Mouse (Mus musculus) liver, embryonic 15.5 days (tissue): ENCODE measurements around the gene Ecpas. TPM values are rescaled to one million over a fixed set of nuclear protein-coding genes. Genes with fewer than 3 reads are reported as not detected.

Experiments
- ATAC-seq: fragments of 200-750 bp; cut with Nextera tagmentation; 2 replicates; pipeline ENCODE4 v1.8.0; 2017; ENCODE audit warnings: moderate number of reproducible peaks, mild to moderate bottlenecking, moderate library complexity; ENCODE audit not compliant: insufficient read depth
- H3K27ac ChIP-seq: fragments of 300-500 bp; sonication (generic); replicated peaks from 2 replicates; pipeline ENCODE4 v1.5.1; 2015; ENCODE audit warnings: mild to moderate bottlenecking, inconsistent platforms
- H3K27me3 ChIP-seq: fragments of 300-500 bp; sonication (generic); 2 replicates; pipeline ENCODE4 v1.6.1; 2015; ENCODE audit warnings: mild to moderate bottlenecking, inconsistent platforms
- H3K36me3 ChIP-seq: fragments of 300-500 bp; sonication (generic); replicated peaks from 2 replicates; pipeline ENCODE4 v1.6.1; 2015; ENCODE audit warnings: moderate library complexity, mild to moderate bottlenecking, inconsistent platforms
- H3K4me1 ChIP-seq: fragments of 300-500 bp; sonication (generic); replicated peaks from 2 replicates; pipeline ENCODE4 v1.6.1; 2015; ENCODE audit warnings: inconsistent platforms
- H3K4me2 ChIP-seq: fragments of 300-500 bp; sonication (generic); 2 replicates; pipeline ENCODE4 v1.6.1; 2015; ENCODE audit warnings: moderate library complexity, mild to moderate bottlenecking, inconsistent platforms
- H3K4me3 ChIP-seq: fragments of 300-500 bp; sonication (generic); replicated peaks from 2 replicates; pipeline ENCODE4 v1.5.1; 2015; ENCODE audit warnings: mild to moderate bottlenecking, inconsistent platforms
- H3K9ac ChIP-seq: fragments of 300-500 bp; sonication (generic); 2 replicates; pipeline ENCODE4 v1.6.1; 2015; ENCODE audit warnings: moderate library complexity, mild to moderate bottlenecking, inconsistent platforms
- H3K9me3 ChIP-seq: fragments of 300-500 bp; sonication (generic); replicated peaks from 2 replicates; pipeline ENCODE4 v1.6.1; 2016; ENCODE audit warnings: inconsistent platforms
- WGBS: fragments of 180-500 bp; shearing (Covaris S2); methylation state at CpG from one replicate; pipeline ENCODE4 v1.1.7; 2015; ENCODE audit warnings: mixed read lengths; ENCODE audit not compliant: insufficient replicate concordance; 5-methylcytosine and 5-hydroxymethylcytosine counted together
- polyA plus RNA-seq: library from polyadenylated mRNA; unstranded; fragments of >200 nt; fragmentation: Nextera tagmentation; extraction: Ambion mirVana; gene quantifications from 2 replicates; pipeline ENCODE4 v1.2.1, GENCODE M21; 2015

Gene Ecpas
- polyA plus RNA-seq, 1 experiment from 2014 or later, result 14.3 TPM

DNA sequence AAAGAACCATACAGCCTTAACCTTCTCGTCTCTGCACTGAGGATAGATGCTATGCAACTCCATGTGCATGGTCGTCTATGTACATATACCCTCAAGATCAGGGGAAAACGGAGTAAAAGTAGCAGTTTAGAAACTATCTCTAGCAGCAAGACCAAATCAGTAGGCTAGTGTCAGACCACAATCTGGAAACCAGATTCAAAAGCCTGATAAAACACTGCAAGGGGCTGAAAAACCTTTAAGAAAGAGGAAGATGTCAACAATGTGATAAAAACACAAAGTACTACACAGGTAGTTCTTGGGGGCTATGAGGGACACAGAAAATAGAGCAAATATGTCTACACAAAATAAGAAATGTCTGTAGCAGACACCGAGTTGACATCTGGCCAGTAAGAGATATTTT lies 38.2 kb downstream of the Ecpas start:
- no peak overlapping the region for H3K27ac ChIP-seq
- H3K9ac ChIP-seq, result no peak overlapping the region
- no peak overlapping the region for H3K4me3 ChIP-seq
- H3K27me3 ChIP-seq, result no peaks in the 10 kb centered on the region
- no peaks in the 10 kb centered on the region for H3K9me3 ChIP-seq
- peaks cover 36% of the 10 kb centered on the region for H3K36me3 ChIP-seq
- no peaks in the 10 kb centered on the region for H3K4me1 ChIP-seq
- ATAC-seq, result no peak
- 64% methylated on average over 4 of the region's 4 CpGs for WGBS
- H3K4me2 ChIP-seq, result no peak overlapping the region

DNA sequence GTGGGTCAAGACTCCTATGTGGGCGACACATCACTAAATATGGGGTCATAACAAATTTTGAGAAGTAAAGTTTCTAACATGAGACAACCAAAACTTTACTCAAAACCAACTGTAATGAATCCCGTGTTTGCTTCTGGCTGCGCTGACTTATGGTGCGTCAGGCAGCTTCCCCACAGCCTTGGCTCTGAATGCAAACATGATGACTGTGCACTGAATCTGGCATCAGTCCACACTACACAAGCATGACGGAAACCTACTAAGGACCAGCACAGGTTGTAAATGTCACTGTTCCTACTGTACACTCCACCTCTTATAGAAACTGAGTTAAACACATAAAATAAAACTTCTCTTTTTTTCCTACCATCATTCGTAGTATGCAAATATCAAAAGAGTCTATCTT lies 45.3 kb downstream of the Ecpas start:
- H3K27ac ChIP-seq, result no peak overlapping the region
- no peak overlapping the region for H3K9ac ChIP-seq
- no peak overlapping the region for H3K4me3 ChIP-seq
- no peaks in the 10 kb centered on the region for H3K4me1 ChIP-seq
- no peaks in the 10 kb centered on the region for H3K27me3 ChIP-seq
- H3K9me3 ChIP-seq, result no peaks in the 10 kb centered on the region
- 83% methylated on average over 6 of the region's 6 CpGs for WGBS
- H3K4me2 ChIP-seq, result no peak overlapping the region
- peaks cover 26% of the 10 kb centered on the region for H3K36me3 ChIP-seq
- no peak for ATAC-seq

DNA sequence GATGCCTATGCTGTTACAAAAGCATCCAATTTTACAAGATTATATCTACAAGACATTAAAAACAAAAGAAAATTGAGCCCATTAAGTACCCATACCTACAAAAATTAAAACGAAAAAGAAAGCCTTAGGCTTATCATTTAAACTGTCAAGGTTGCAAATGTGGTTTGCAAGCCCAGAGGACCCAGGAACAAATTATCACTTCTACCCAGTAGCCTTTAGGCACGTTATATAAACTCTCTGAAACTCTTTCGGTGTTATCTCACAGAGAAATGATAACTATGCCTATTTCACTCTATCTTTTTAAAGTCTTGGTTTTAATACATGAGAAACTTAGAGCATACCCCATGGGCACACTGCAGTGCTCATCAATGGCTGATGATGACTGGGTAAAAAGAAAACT lies 79.6 kb downstream of the Ecpas start:
- Histone ChIP-seq H3K9me3 (no peaks in the 10 kb centered on the region), H3K4me1 (peaks cover 7% of the 10 kb centered on the region; the same call in 1 of the 2 replicates), H3K27ac (no peak overlapping the region), H3K36me3 (peaks cover 58% of the 10 kb centered on the region), H3K4me3 (no peak overlapping the region), H3K9ac (no peak overlapping the region), H3K4me2 (no peak overlapping the region), H3K27me3 (no peaks in the 10 kb centered on the region)
- peak; percentile 62 for ATAC-seq
- WGBS, result 18% methylated on average over 3 of the region's 3 CpGs

DNA sequence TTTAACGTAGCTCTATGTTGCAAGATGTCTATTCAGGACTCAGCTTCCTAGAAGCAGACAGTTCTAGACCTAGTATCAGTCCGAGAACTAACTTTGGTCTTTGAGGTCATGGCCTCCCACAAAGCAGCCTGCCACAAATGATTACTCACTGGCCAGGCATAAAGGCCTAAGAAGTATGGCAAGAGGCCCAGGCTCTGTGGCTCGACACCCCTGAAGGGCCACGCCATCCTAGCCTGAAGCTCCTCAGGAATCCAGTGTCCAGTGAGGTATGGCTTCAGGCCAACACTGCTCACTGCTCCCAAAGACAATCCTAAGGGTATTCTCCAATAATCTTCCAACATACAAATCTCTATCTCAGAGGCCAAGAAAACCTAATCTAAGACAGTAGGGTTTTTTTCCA lies 86.6 kb downstream of the Ecpas start:
- Histone ChIP-seq H3K36me3 (peaks cover 48% of the 10 kb centered on the region), H3K4me3 (no peak overlapping the region), H3K9me3 (no peaks in the 10 kb centered on the region), H3K9ac (no peak overlapping the region), H3K27me3 (no peaks in the 10 kb centered on the region), H3K27ac (no peak overlapping the region), H3K4me2 (no peak overlapping the region), H3K4me1 (no peaks in the 10 kb centered on the region)
- ATAC-seq, result no peak
- 79% methylated on average over 4 of the region's 4 CpGs for WGBS

DNA sequence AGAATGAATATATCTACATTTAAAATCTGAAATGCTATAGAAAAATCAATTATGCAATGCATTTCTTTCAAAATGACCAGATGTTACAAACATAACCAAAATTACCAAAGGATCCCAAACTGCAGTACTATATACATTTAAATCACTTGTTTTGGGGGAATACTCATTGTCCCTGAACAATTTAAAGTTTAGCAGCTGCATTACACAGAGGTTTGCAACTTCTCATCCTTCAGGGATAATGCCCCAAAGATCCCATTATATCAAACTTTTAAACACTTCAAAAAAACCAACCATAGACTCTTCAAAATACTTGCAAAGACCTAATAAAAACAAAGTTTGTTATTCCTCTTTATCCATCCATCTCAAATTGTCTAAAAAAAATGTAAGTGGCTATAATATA lies 124.9 kb downstream of the Ecpas start, which contains the start of gene Olfr267:
Gene Olfr267 (minus strand): TSS at position 101 of the 400 bp plus-strand sequence.
- Histone ChIP-seq H3K27me3 (no peaks in the 10 kb centered on the region), H3K4me3 (no peak within 1 kb of the TSS), H3K4me1 (no peaks in the 10 kb centered on the region), H3K27ac (no peak within 1 kb of the TSS), H3K4me2 (no peak within 1 kb of the TSS), H3K9ac (no peak within 1 kb of the TSS), H3K36me3 (no peaks in the 10 kb centered on the region), H3K9me3 (no peaks in the 10 kb centered on the region)
- ATAC-seq, result no peak

DNA sequence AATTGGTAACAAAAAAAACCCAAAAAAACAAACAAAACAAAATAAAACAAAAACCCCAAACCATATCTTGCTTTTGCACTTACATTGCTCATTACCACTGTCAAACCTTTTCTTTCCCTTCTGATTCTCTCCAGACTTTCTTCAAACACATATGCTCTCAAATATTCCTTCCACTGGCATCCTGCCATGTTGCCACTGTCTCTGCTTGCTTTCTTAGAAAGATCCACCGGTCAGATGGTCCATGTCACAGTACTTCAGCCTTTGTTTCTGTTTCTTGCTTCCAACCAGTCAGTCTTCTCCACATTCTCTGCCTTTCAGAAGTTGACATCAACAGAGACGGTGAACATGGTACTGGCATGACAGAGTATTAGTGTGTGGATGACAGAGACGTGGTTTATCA lies 125.9 kb downstream of the Ecpas start:
- ATAC-seq, result no peak
- Histone ChIP-seq H3K4me1 (no peaks in the 10 kb centered on the region), H3K9me3 (no peaks in the 10 kb centered on the region), H3K27ac (no peak overlapping the region), H3K27me3 (no peaks in the 10 kb centered on the region), H3K4me2 (no peak overlapping the region), H3K4me3 (no peak overlapping the region), H3K9ac (no peak overlapping the region), H3K36me3 (no peaks in the 10 kb centered on the region)
- WGBS, result 66% methylated on average over 3 of the region's 3 CpGs

DNA sequence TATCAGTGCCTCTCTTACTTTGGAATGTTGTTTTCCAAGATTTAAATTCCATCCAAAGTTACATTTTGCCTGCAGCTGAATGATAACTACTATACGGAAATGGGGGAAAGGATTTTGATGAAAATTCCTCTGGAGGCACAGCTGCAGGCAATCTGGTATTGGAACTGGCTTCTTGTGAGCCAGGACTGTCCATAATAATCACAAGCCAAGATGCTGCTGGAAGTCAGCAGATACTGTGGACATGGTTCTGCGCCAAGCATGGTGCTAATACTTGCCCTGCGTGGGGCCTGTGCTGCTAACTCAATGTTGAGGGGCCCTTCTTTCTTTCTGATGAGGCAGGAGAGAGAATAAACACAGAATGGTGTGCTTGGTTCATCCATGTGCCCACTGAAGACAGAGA lies 149.1 kb downstream of the Ecpas start:
- no peaks in the 10 kb centered on the region for H3K4me1 ChIP-seq
- H3K27ac ChIP-seq, result no peak overlapping the region
- H3K9ac ChIP-seq, result no peak overlapping the region
- H3K27me3 ChIP-seq, result no peaks in the 10 kb centered on the region
- no peak for ATAC-seq
- H3K36me3 ChIP-seq, result no peaks in the 10 kb centered on the region
- H3K9me3 ChIP-seq, result no peaks in the 10 kb centered on the region
- no peak overlapping the region for H3K4me3 ChIP-seq
- H3K4me2 ChIP-seq, result no peak overlapping the region
- WGBS, result 64% methylated on average over 3 of the region's 3 CpGs

DNA sequence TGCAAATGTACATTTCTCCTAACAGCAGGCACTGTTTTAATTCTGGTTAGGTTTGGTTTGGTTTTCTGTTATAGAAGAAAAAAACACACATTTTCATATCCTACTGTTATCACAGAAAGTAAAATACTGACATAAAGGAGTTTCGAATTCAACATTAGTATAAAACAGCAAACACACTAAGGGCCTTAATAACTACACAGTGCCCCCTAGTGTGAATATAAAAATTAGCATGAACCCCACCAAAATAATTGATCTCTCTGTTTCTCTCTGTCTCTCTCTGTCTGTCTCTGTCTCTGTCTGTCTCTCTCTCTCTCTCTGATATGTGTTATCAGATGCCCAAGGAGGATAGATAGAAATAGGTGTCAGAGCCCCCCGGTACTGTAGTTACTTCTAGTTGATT lies 163.0 kb downstream of the Ecpas start:
- 42% methylated on average over 2 of the region's 2 CpGs for WGBS
- no peaks in the 10 kb centered on the region for H3K27me3 ChIP-seq
- no peak overlapping the region for H3K27ac ChIP-seq
- H3K36me3 ChIP-seq, result no peaks in the 10 kb centered on the region
- no peaks in the 10 kb centered on the region for H3K9me3 ChIP-seq
- no peak overlapping the region for H3K4me3 ChIP-seq
- no peak overlapping the region for H3K4me2 ChIP-seq
- H3K4me1 ChIP-seq, result no peaks in the 10 kb centered on the region
- H3K9ac ChIP-seq, result no peak overlapping the region
- no peak for ATAC-seq

DNA sequence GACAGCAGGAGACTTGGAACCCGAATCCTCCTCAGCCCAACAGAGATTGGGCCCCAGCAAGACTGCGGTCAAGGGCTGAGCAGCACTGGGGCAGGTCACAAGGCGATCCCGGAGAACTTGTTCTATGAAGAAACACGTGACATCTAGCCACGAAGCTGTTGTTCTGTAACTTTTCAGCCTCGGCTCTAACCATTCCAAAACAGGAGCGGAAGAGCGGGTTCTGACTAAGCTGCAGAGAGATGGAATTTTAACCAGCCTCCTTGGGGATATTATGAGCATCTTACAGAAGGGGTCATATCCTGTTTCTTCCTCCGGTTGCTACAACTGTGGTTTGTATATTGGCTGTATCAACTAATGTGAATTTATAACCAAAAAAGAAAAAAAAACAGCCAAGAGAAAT lies 163.4 kb downstream of the Ecpas start:
- Histone ChIP-seq H3K27ac (no peak overlapping the region), H3K27me3 (no peaks in the 10 kb centered on the region)

More for the DNA sequence above, 163.4 kb downstream of the Ecpas start:
- WGBS, result 60% methylated on average over 10 of the region's 10 CpGs
- Histone ChIP-seq H3K9me3 (no peaks in the 10 kb centered on the region), H3K36me3 (no peaks in the 10 kb centered on the region), H3K4me2 (no peak overlapping the region), H3K4me3 (no peak overlapping the region), H3K9ac (no peak overlapping the region), H3K4me1 (no peaks in the 10 kb centered on the region)
- ATAC-seq, result no peak

Other genes starting within 250 kb of the Ecpas start
- not detected in 2 replicates for gene Olfr267, start 125.0 kb downstream of the Ecpas start, polyA plus RNA-seq
- 0.02 and 0.05 TPM in 2 replicates for gene Zkscan16, start 30.9 kb upstream of the Ecpas start, polyA plus RNA-seq
- gene Ptgr1, start 74.4 kb upstream of the Ecpas start, polyA plus RNA-seq, result 12.4 and 15.1 TPM in 2 replicates
- 4.9 and 6.2 TPM in 2 replicates for gene Dnajc25, start 82.3 kb upstream of the Ecpas start, polyA plus RNA-seq
- gene Gm20503, start 90.5 kb upstream of the Ecpas start, polyA plus RNA-seq, result 7.5 and 8.5 TPM in 2 replicates
- 16.8 and 20.0 TPM in 2 replicates for gene Gng10, start 122.3 kb upstream of the Ecpas start, polyA plus RNA-seq
- not detected in 2 replicates for gene AI481877, start 226.2 kb upstream of the Ecpas start, polyA plus RNA-seq